Comparison of ENCODE assay signal across 15 mouse cellular contexts in the genomic region with DNA sequence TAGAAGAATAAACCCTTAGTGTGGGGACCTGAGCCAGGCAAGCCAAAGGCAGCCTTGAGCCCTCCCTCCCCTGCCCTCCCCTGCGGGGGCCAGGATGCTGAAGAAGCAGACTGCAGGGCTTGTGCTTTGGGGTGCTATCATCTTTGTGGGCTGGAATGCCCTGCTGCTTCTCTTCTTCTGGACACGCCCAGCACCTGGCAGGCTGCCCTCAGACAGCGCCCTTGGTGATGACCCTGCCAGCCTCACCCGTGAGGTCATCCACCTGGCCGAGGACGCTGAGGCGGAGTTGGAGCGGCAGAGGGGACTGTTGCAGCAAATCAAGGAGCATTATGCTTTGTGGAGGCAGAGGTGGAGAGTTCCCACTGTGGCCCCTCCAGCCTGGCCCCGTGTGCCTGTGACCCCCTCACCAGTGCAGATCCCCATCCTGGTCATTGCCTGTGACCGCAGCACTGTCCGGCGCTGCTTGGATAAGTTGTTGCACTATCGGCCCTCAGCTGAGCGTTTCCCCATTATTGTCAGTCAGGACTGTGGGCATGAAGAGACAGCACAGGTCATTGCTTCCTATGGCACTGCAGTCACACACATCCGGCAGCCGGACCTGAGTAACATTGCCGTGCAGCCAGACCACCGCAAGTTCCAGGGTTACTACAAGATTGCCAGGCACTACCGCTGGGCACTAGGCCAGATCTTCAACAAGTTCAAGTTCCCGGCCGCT. TPM values are rescaled to one million over a fixed set of nuclear protein-coding genes. Genes with fewer than 3 reads are reported as not detected.
A peak's percentile ranks its signal among the peaks of the same experiment; 100 is the strongest.
DNase-seq lines count a peak whose midpoint lies in the region; ATAC-seq and TF ChIP-seq lines count a peak whose summit lies in the region.
"Had no signal": no experiment of that assay in that cellular context is flagged by ENCODE, and none has a peak within 500 bp of the region (broad histone marks: within the 10 kb centered on the region; RNA-seq: fewer than 3 reads in every experiment).

No protein-coding gene starts in this region.

- H3K9me3 ChIP-seq in stomach, postnatal 0 days (ENCODE audit: control insufficient read depth, low read length) = no peaks in the 10 kb centered on the region
- no peaks in the 10 kb centered on the region for H3K9me3 ChIP-seq in hindbrain, embryonic 16.5 days (ENCODE audit: control insufficient read depth, low read length)
- H3K9me3 ChIP-seq: hindbrain, embryonic 10.5 days; midbrain, embryonic 10.5 days; stomach, embryonic 15.5 days had no signal

- H3K36me3 ChIP-seq in stomach, postnatal 0 days (ENCODE audit: control insufficient read depth, insufficient read depth, low read length) = peaks cover 24% of the 10 kb centered on the region
- peaks cover 16% of the 10 kb centered on the region; the same call in 1 of the 2 replicates for H3K36me3 ChIP-seq in hindbrain, embryonic 16.5 days (ENCODE audit: control insufficient read depth, insufficient read depth, low read length)

- intact Hi-C loops in gastrocnemius, adult 2 months (cut with DNase I) = no loop called here

- ATAC-seq in stomach, postnatal 0 days (ENCODE audit: low FRiP score, low TSS enrichment) = peak; percentile 31; the same call in 1 of the 2 replicates
- no peak for ATAC-seq in hindbrain, embryonic 16.5 days

- no peak for TF ChIP-seq CTCF in gastrocnemius, adult 2 months (IDR thresholded peaks at IDR 0.05)
- no peak for TF ChIP-seq CTCF in stomach, postnatal 0 days (IDR thresholded peaks at IDR 0.05; ENCODE audit: low read depth)

- H3K9ac ChIP-seq in stomach, postnatal 0 days (ENCODE audit: low read length) = no peak overlapping the region
- H3K9ac ChIP-seq in hindbrain, embryonic 16.5 days (ENCODE audit: low read depth, low read length) = no peak overlapping the region
- H3K9ac ChIP-seq: stomach, embryonic 15.5 days had no signal

- H3K4me2 ChIP-seq in stomach, postnatal 0 days (replicated peaks; ENCODE audit: low read depth) = no peak overlapping the region
- H3K4me2 ChIP-seq in hindbrain, embryonic 16.5 days (ENCODE audit: low read length) = no peak overlapping the region
- H3K4me2 ChIP-seq: stomach, embryonic 15.5 days had no signal

- DNase-seq in gastrocnemius, adult 2 months = peak; percentile 54
- no peak for DNase-seq in gastrocnemius, postnatal 25 days
- DNase-seq in ovary, adult 18-20 months (ENCODE audit: low spot score) = peak; percentile 59
- DNase-seq in ovary, postnatal 10 days (ENCODE audit: low spot score) = no peak
- DNase-seq in kidney, postnatal 10 days = peak; percentile 83
- DNase-seq in stomach, postnatal 0 days (ENCODE audit: low spot score) = peak; percentile 42
- no peak for DNase-seq in layer of hippocampus, adult 18-20 months (ENCODE audit: low spot score in 2 of 2)
- DNase-seq: cerebellum, adult 8-10 months had no signal

- no peak for TF ChIP-seq EP300 in stomach, postnatal 0 days (optimal IDR thresholded peaks at IDR 0.05)

- 85% methylated on average over 21 of the region's 21 CpGs for WGBS in stomach, postnatal 0 days
- WGBS in hindbrain, embryonic 16.5 days = 88% methylated on average over 21 of the region's 21 CpGs

- H3K4me3 ChIP-seq in gastrocnemius, adult 2 months = no peak overlapping the region
- H3K4me3 ChIP-seq in stomach, postnatal 0 days (ENCODE audit: low read depth, low read length) = no peak overlapping the region
- H3K4me3 ChIP-seq in hindbrain, embryonic 16.5 days (ENCODE audit: low read length) = no peak overlapping the region
- H3K4me3 ChIP-seq: hindbrain, embryonic 10.5 days; midbrain, embryonic 10.5 days; stomach, embryonic 15.5 days had no signal

- H3K27ac ChIP-seq in gastrocnemius, adult 2 months = peak overlapping the region; percentile 6; the same call in 1 of the 2 replicates
- H3K27ac ChIP-seq in stomach, postnatal 0 days (replicated peaks) = no peak overlapping the region
- no peak overlapping the region for H3K27ac ChIP-seq in hindbrain, embryonic 16.5 days (ENCODE audit: low read depth, low read length)
- H3K27ac ChIP-seq: hindbrain, embryonic 10.5 days; midbrain, embryonic 10.5 days; stomach, embryonic 15.5 days had no signal

- H3K27me3 ChIP-seq in stomach, postnatal 0 days (ENCODE audit: control insufficient read depth, insufficient read depth, low read length) = no peaks in the 10 kb centered on the region
- H3K27me3 ChIP-seq in hindbrain, embryonic 16.5 days (replicated peaks; ENCODE audit: control insufficient read depth, insufficient read depth, low read length) = no peaks in the 10 kb centered on the region
- H3K27me3 ChIP-seq: stomach, embryonic 15.5 days had no signal

- H3K4me1 ChIP-seq in stomach, postnatal 0 days (replicated peaks; ENCODE audit: control insufficient read depth, insufficient read depth) = no peaks in the 10 kb centered on the region
- H3K4me1 ChIP-seq in hindbrain, embryonic 16.5 days (ENCODE audit: control insufficient read depth, insufficient read depth, low read depth, low read length) = no peaks in the 10 kb centered on the region
- H3K4me1 ChIP-seq: hindbrain, embryonic 10.5 days; midbrain, embryonic 10.5 days had no signal

RNA-seq across cellular contexts. Expression of a gene that starts 16.8 kb away (rescaled TPM):
- 10 to 100 TPM; 42.0 to 48.0 TPM for total RNA-seq in gastrocnemius, adult 2 months (2021)
- total RNA-seq in gastrocnemius, postnatal 25 days (2021) = 10 to 100 TPM; 33.7 to 33.9 TPM
- 42.7 and 43.4 TPM in 2 replicates for polyA plus RNA-seq in stomach, postnatal 0 days (2015; fragmentation: Nextera tagmentation; extraction: Ambion mirVana)
- 10 to 100 TPM; 56.0 to 60.7 TPM for total RNA-seq in layer of hippocampus, adult 18-20 months (2021)
- polyA plus RNA-seq in hindbrain, embryonic 16.5 days (2015; fragmentation: Nextera tagmentation; extraction: Ambion mirVana) = 34.5 and 38.2 TPM in 2 replicates

RNA-seq across cellular contexts. Expression of a gene that starts 17.3 kb away (rescaled TPM):
- total RNA-seq in gastrocnemius, adult 2 months (2021) = not detected
- total RNA-seq in gastrocnemius, postnatal 25 days (2021) = under 1 TPM in 1 of 2 experiments, not detected in 1; 0.08 TPM
- polyA plus RNA-seq in stomach, postnatal 0 days (2015; fragmentation: Nextera tagmentation; extraction: Ambion mirVana) = not detected in 2 replicates
- not detected for total RNA-seq in layer of hippocampus, adult 18-20 months (2021)
- 0.08 TPM in 1 of 2 replicates, not detected in the other for polyA plus RNA-seq in hindbrain, embryonic 16.5 days (2015; fragmentation: Nextera tagmentation; extraction: Ambion mirVana)
- polyA plus RNA-seq: forebrain, embryonic 11.5 days; hindbrain, embryonic 10.5 days; neural tube, embryonic 14.5 days; stomach, embryonic 15.5 days had no signal

RNA-seq across cellular contexts. Expression of a gene that starts 24.3 kb away (rescaled TPM):
- total RNA-seq in gastrocnemius, adult 2 months (2021) = not detected
- not detected for total RNA-seq in gastrocnemius, postnatal 25 days (2021)
- 0.10 TPM in 1 of 2 replicates, not detected in the other for polyA plus RNA-seq in stomach, postnatal 0 days (2015; fragmentation: Nextera tagmentation; extraction: Ambion mirVana)
- total RNA-seq in layer of hippocampus, adult 18-20 months (2021) = under 1 TPM in 1 of 2 experiments, not detected in 1; 0.10 TPM
- 0.13 TPM in 1 of 2 replicates, not detected in the other for polyA plus RNA-seq in hindbrain, embryonic 16.5 days (2015; fragmentation: Nextera tagmentation; extraction: Ambion mirVana)
- polyA plus RNA-seq: forebrain, embryonic 11.5 days; neural tube, embryonic 14.5 days; stomach, embryonic 15.5 days had no signal

RNA-seq across cellular contexts. Expression of a gene that starts 43.8 kb away (rescaled TPM):
- total RNA-seq in gastrocnemius, adult 2 months (2021) = not detected
- not detected for total RNA-seq in gastrocnemius, postnatal 25 days (2021)
- not detected in 2 replicates for polyA plus RNA-seq in stomach, postnatal 0 days (2015; fragmentation: Nextera tagmentation; extraction: Ambion mirVana)
- total RNA-seq in layer of hippocampus, adult 18-20 months (2021) = not detected
- not detected in 2 replicates for polyA plus RNA-seq in hindbrain, embryonic 16.5 days (2015; fragmentation: Nextera tagmentation; extraction: Ambion mirVana)
- total RNA-seq: left cerebral cortex, postnatal 10 days had no signal
- polyA plus RNA-seq: forebrain, embryonic 11.5 days; hindbrain, embryonic 10.5 days; midbrain, embryonic 10.5 days; neural tube, embryonic 14.5 days; stomach, embryonic 15.5 days had no signal

RNA-seq across cellular contexts. Expression of a gene that starts 57.7 kb away (rescaled TPM):
- 10 to 100 TPM; 25.8 to 32.6 TPM for total RNA-seq in gastrocnemius, adult 2 months (2021)
- total RNA-seq in gastrocnemius, postnatal 25 days (2021) = 10 to 100 TPM; 20.3 to 22.8 TPM
- polyA plus RNA-seq in stomach, postnatal 0 days (2015; fragmentation: Nextera tagmentation; extraction: Ambion mirVana) = 9.9 and 10.0 TPM in 2 replicates
- total RNA-seq in layer of hippocampus, adult 18-20 months (2021) = 10 to 100 TPM; 48.6 to 49.6 TPM
- 35.3 and 38.0 TPM in 2 replicates for polyA plus RNA-seq in hindbrain, embryonic 16.5 days (2015; fragmentation: Nextera tagmentation; extraction: Ambion mirVana)

Comparison
In these comparisons a context has a peak if more than half of its experiments do, and no peak if none do; other contexts are left out.
1. DNase-seq: peak in gastrocnemius, adult 2 months (single experiment), ovary, adult 18-20 months (single experiment), kidney, postnatal 10 days (single experiment) and stomach, postnatal 0 days (single experiment); none in gastrocnemius, postnatal 25 days (single experiment), ovary, postnatal 10 days (single experiment) and layer of hippocampus, adult 18-20 months (0 of 2).